Mouse (Mus musculus): Measurements from ENCODE around the gene Cdkal1. TPM values are rescaled to one million over a fixed set of nuclear protein-coding genes. Genes with fewer than 3 reads are reported as not detected.

The Cdkal1 gene
- polyA plus RNA-seq, 1 experiment from 2014 or later = 14.7 TPM

- H3K4me1 ChIP-seq (replicated peaks; ENCODE audit: control insufficient read depth, insufficient read depth) = peaks cover 8% of the 10 kb centered on the region
- no peak overlapping the region for H3K4me2 ChIP-seq (replicated peaks; ENCODE audit: low read depth)
- WGBS = 58% methylated on average over 3 of the region's 3 CpGs
- no peaks in the 10 kb centered on the region for H3K27me3 ChIP-seq (ENCODE audit: control insufficient read depth, insufficient read depth, low read length)
- TF ChIP-seq EP300 (optimal IDR thresholded peaks at IDR 0.05) (no peak), CTCF (IDR thresholded peaks at IDR 0.05; ENCODE audit: low read depth) (no peak)
- H3K9ac ChIP-seq (ENCODE audit: low read length) = no peak overlapping the region
- H3K9me3 ChIP-seq (ENCODE audit: control insufficient read depth, low read length) = no peaks in the 10 kb centered on the region
- DNase-seq (ENCODE audit: low spot score) (no peak), ATAC-seq (ENCODE audit: low FRiP score, low TSS enrichment) (no peak)
- no peak overlapping the region for H3K27ac ChIP-seq (replicated peaks)
- H3K36me3 ChIP-seq (ENCODE audit: control insufficient read depth, insufficient read depth, low read length) = no peaks in the 10 kb centered on the region
- H3K4me3 ChIP-seq (ENCODE audit: low read depth, low read length) = no peak overlapping the region
Observed at GRCm38 (mm10) chr13:29765296-29765695, 90.2 kb downstream of the Cdkal1 start.

- Histone ChIP-seq H3K9me3 (ENCODE audit: control insufficient read depth, low read length) (no peaks in the 10 kb centered on the region), H3K9ac (ENCODE audit: low read length) (no peak overlapping the region), H3K27ac (replicated peaks) (peak overlapping the region; percentile 45), H3K4me2 (replicated peaks; ENCODE audit: low read depth) (no peak overlapping the region), H3K4me1 (replicated peaks; ENCODE audit: control insufficient read depth, insufficient read depth) (no peaks in the 10 kb centered on the region), H3K36me3 (ENCODE audit: control insufficient read depth, insufficient read depth, low read length) (no peaks in the 10 kb centered on the region), H3K27me3 (ENCODE audit: control insufficient read depth, insufficient read depth, low read length) (no peaks in the 10 kb centered on the region), H3K4me3 (ENCODE audit: low read depth, low read length) (no peak overlapping the region)
- TF ChIP-seq EP300 (optimal IDR thresholded peaks at IDR 0.05) (no peak), CTCF (IDR thresholded peaks at IDR 0.05; ENCODE audit: low read depth) (no peak)
- DNase-seq (ENCODE audit: low spot score) = no peak
- 74% methylated on average over 5 of the region's 5 CpGs for WGBS
- no peak for ATAC-seq (ENCODE audit: low FRiP score, low TSS enrichment)
Observed at GRCm38 (mm10) chr13:29759691-29760467, 95.6 kb downstream of the Cdkal1 start.

GRCm38 (mm10) chr13:29756052-29756451 is 99.4 kb downstream of the Cdkal1 start:
- H3K4me3 ChIP-seq (ENCODE audit: low read depth, low read length) = no peak overlapping the region
- WGBS = 52% methylated on average over 3 of the region's 3 CpGs
- H3K36me3 ChIP-seq (ENCODE audit: control insufficient read depth, insufficient read depth, low read length) = no peaks in the 10 kb centered on the region
- ATAC-seq (ENCODE audit: low FRiP score, low TSS enrichment) = 0 out of 2 replicates have a peak, but pooled peaks have one; percentile 43
- H3K27ac ChIP-seq (replicated peaks) = peak overlapping the region; percentile 25; the same call in 1 of the 2 replicates
- H3K4me2 ChIP-seq (replicated peaks; ENCODE audit: low read depth) = no peak overlapping the region
- no peaks in the 10 kb centered on the region for H3K4me1 ChIP-seq (replicated peaks; ENCODE audit: control insufficient read depth, insufficient read depth)
- DNase-seq (ENCODE audit: low spot score) = no peak
- no peak overlapping the region for H3K9ac ChIP-seq (ENCODE audit: low read length)
- H3K9me3 ChIP-seq (ENCODE audit: control insufficient read depth, low read length) = no peaks in the 10 kb centered on the region
- no peaks in the 10 kb centered on the region for H3K27me3 ChIP-seq (ENCODE audit: control insufficient read depth, insufficient read depth, low read length)
- TF ChIP-seq EP300 (optimal IDR thresholded peaks at IDR 0.05) (no peak), CTCF (IDR thresholded peaks at IDR 0.05; ENCODE audit: low read depth) (no peak)

- Histone ChIP-seq H3K9me3 (ENCODE audit: control insufficient read depth, low read length) (no peaks in the 10 kb centered on the region), H3K36me3 (ENCODE audit: control insufficient read depth, insufficient read depth, low read length) (no peaks in the 10 kb centered on the region), H3K4me2 (replicated peaks; ENCODE audit: low read depth) (no peak overlapping the region), H3K4me1 (replicated peaks; ENCODE audit: control insufficient read depth, insufficient read depth) (no peaks in the 10 kb centered on the region), H3K27ac (replicated peaks) (no peak overlapping the region), H3K9ac (ENCODE audit: low read length) (no peak overlapping the region), H3K4me3 (ENCODE audit: low read depth, low read length) (no peak overlapping the region), H3K27me3 (ENCODE audit: control insufficient read depth, insufficient read depth, low read length) (no peaks in the 10 kb centered on the region)
- DNase-seq (ENCODE audit: low spot score) = no peak
- TF ChIP-seq CTCF (IDR thresholded peaks at IDR 0.05; ENCODE audit: low read depth) = no peak
- TF ChIP-seq EP300 (optimal IDR thresholded peaks at IDR 0.05) = no peak
- no peak for ATAC-seq (ENCODE audit: low FRiP score, low TSS enrichment)
- 88% methylated on average over 3 of the region's 3 CpGs for WGBS
Observed at GRCm38 (mm10) chr13:29753254-29753653, 102.2 kb downstream of the Cdkal1 start.

GRCm38 (mm10) chr13:29752061-29752460 is 103.4 kb downstream of the Cdkal1 start:
- ATAC-seq (ENCODE audit: low FRiP score, low TSS enrichment) (no peak), DNase-seq (ENCODE audit: low spot score) (no peak)
- no peak overlapping the region for H3K4me3 ChIP-seq (ENCODE audit: low read depth, low read length)
- no peak overlapping the region for H3K27ac ChIP-seq (replicated peaks)
- H3K36me3 ChIP-seq (ENCODE audit: control insufficient read depth, insufficient read depth, low read length) = no peaks in the 10 kb centered on the region
- no peaks in the 10 kb centered on the region for H3K9me3 ChIP-seq (ENCODE audit: control insufficient read depth, low read length)
- no peak overlapping the region for H3K4me2 ChIP-seq (replicated peaks; ENCODE audit: low read depth)
- H3K9ac ChIP-seq (ENCODE audit: low read length) = no peak overlapping the region
- no peaks in the 10 kb centered on the region for H3K27me3 ChIP-seq (ENCODE audit: control insufficient read depth, insufficient read depth, low read length)
- 88% methylated on average over 6 of the region's 6 CpGs for WGBS
- H3K4me1 ChIP-seq (replicated peaks; ENCODE audit: control insufficient read depth, insufficient read depth) = no peaks in the 10 kb centered on the region
- TF ChIP-seq EP300 (optimal IDR thresholded peaks at IDR 0.05) (no peak), CTCF (IDR thresholded peaks at IDR 0.05; ENCODE audit: low read depth) (no peak)

- Histone ChIP-seq H3K4me3 (ENCODE audit: low read depth, low read length) (no peak overlapping the region), H3K4me1 (replicated peaks; ENCODE audit: control insufficient read depth, insufficient read depth) (no peaks in the 10 kb centered on the region), H3K9ac (ENCODE audit: low read length) (no peak overlapping the region), H3K36me3 (ENCODE audit: control insufficient read depth, insufficient read depth, low read length) (no peaks in the 10 kb centered on the region), H3K4me2 (replicated peaks; ENCODE audit: low read depth) (no peak overlapping the region), H3K27me3 (ENCODE audit: control insufficient read depth, insufficient read depth, low read length) (no peaks in the 10 kb centered on the region), H3K9me3 (ENCODE audit: control insufficient read depth, low read length) (no peaks in the 10 kb centered on the region), H3K27ac (replicated peaks) (no peak overlapping the region)
- TF ChIP-seq EP300 (optimal IDR thresholded peaks at IDR 0.05) (no peak), CTCF (IDR thresholded peaks at IDR 0.05; ENCODE audit: low read depth) (no peak)
- ATAC-seq (ENCODE audit: low FRiP score, low TSS enrichment) = no peak
- 95% methylated on average over 5 of the region's 5 CpGs for WGBS
- DNase-seq (ENCODE audit: low spot score) = no peak
Observed at GRCm38 (mm10) chr13:29751201-29751600, 104.3 kb downstream of the Cdkal1 start.
